Mouse (Mus musculus): ENCODE data around the gene Mmachc. TPM values are rescaled to one million over a fixed set of nuclear protein-coding genes. Genes with fewer than 3 reads are reported as not detected.

The Mmachc gene
- polyA plus RNA-seq, 1 experiment = 0.18 TPM

DNA sequence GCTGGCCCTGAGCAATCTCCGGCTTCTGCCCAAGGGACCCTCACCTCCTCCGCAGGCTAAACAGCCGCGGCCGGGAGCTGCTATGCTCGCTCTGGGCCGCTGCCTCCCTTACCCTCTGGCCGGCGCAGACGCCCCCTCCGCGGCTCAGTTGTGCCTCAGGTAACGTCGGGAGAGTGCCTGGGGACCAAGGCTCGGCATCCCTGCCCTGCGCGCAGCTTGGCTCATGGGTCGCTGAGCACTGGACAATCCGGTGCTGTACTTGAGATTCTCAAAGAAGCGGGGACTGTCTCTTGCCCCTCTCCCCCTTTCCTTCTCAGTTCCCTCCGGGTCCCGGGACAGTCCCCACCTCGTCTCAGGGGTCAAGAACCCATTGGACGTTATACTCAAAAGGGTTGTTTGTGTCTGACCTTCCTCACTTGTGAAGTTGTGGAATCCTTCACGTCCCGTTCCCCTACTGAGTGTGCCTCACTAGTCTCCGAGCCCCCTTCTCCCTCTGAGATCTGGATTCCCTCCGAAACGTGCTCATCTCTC, 13.0 kb upstream of the Mmachc start:
- H3K36me3 ChIP-seq (replicated peaks; ENCODE audit: low read length) = peaks cover under 1% of the 10 kb centered on the region
- no peak for TF ChIP-seq FLI1 (IDR thresholded peaks at IDR 0.05; ENCODE audit: low read length)
- TF ChIP-seq GATA1 (IDR thresholded peaks at IDR 0.05; ENCODE audit: borderline replicate concordance, low read length) = no peak
- H3K9me3 ChIP-seq = no peaks in the 10 kb centered on the region
- peaks cover 5% of the 10 kb centered on the region for H3K27me3 ChIP-seq (replicated peaks)
- peaks cover 21% of the 10 kb centered on the region for H3K4me1 ChIP-seq
- peak overlapping the region; percentile 94 for H3K4me3 ChIP-seq (replicated peaks)

DNA sequence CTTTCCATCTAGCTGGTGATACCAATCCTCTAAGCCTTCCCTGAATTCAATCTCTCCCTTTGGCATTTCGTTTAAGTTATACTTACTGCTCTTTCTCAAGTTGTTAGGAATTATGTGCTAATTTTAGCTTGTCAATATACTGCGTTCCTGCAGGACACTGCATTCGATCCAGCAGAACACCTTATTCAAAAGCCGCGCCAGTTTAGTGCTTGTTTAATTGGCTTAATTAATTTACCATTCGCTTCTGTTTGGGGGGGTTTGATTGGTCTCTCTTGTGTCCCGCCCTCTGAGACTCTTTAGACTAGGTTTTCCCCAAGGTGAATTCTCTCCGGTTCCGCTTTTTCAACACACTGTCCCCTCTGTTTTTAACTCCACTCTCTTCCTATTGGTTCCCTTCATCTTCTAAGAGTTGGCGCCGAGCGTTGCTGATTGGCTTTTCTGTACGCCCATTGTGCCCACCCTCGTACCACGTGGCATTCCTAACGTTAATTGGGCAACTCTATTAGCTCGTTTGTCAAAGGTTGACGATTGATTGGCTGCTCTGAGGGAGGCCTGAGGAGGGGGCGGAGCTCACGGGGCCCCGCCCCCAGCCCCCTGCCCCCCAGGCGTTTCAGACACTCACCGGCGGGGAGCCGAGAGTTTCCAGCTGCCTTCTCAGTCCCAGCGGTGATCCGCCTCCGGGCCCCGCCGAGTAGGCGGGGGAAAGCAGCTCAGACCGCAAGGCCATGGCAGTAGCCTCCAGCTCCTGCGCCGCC, 12.3 kb upstream of the Mmachc start, which contains the start of gene Tesk2:
TSS of gene Tesk2 (plus strand) at position 606 of the 755 bp plus-strand sequence.
- Histone ChIP-seq H3K4me1 (peaks cover 21% of the 10 kb centered on the region), H3K36me3 (replicated peaks; ENCODE audit: low read length) (peaks cover 5% of the 10 kb centered on the region), H3K4me3 (replicated peaks) (peak within 1 kb of the TSS; percentile 94), H3K27me3 (replicated peaks) (peaks cover 5% of the 10 kb centered on the region), H3K9me3 (no peaks in the 10 kb centered on the region)
- no peak for TF ChIP-seq GATA1 (IDR thresholded peaks at IDR 0.05; ENCODE audit: borderline replicate concordance, low read length)
- no peak for TF ChIP-seq FLI1 (IDR thresholded peaks at IDR 0.05; ENCODE audit: low read length)

DNA sequence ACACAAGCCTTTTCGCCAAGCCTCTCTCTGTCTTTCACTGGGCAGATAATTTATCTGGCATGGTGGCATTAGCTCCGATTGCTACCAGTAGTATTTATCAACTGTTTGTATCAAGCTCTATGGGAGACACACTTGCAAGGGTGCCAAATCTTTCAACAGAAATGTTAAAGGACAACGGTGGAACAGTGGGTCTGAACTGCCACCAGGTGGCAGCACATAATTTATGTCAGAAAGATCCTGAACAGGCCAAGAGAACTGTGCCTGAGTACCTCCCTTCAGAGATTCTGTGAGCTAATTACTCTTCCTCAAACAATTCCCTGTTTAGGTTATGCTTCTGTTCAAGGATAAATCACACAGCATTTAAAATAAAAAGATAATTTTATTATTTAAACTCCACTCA, 11.2 kb upstream of the Mmachc start:
- Histone ChIP-seq H3K36me3 (replicated peaks; ENCODE audit: low read length) (peaks cover 14% of the 10 kb centered on the region), H3K9me3 (no peaks in the 10 kb centered on the region), H3K4me3 (replicated peaks) (no peak overlapping the region), H3K4me1 (peaks cover 21% of the 10 kb centered on the region), H3K27me3 (replicated peaks) (peaks cover 5% of the 10 kb centered on the region)
- TF ChIP-seq GATA1 (IDR thresholded peaks at IDR 0.05; ENCODE audit: borderline replicate concordance, low read length) (no peak), FLI1 (IDR thresholded peaks at IDR 0.05; ENCODE audit: low read length) (no peak)

DNA sequence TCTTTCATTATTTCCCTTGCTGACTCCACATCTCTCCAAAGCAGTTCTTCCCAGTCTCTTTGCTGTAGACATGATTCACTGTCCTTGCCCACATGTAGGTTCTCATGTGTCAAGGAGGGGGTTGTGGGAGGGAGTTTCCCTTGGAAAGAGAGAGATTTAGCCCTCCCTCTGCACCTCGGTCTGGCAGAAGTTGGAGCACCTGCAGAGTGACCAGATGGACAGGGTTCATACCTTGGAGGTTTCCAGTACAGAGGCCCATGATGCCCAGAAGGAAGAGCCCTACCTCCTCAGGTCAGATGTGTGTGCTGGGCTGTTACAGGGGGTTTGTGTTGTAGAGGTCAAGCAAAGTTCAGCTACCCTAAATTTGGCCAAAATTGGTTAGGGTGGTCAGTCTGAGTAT, 4.3 kb upstream of the Mmachc start:
- Histone ChIP-seq H3K9me3 (no peaks in the 10 kb centered on the region), H3K36me3 (replicated peaks; ENCODE audit: low read length) (peaks cover 24% of the 10 kb centered on the region), H3K27me3 (replicated peaks) (no peaks in the 10 kb centered on the region), H3K4me3 (replicated peaks) (no peak overlapping the region), H3K4me1 (peaks cover 19% of the 10 kb centered on the region)
- TF ChIP-seq GATA1 (IDR thresholded peaks at IDR 0.05; ENCODE audit: borderline replicate concordance, low read length) (no peak), FLI1 (IDR thresholded peaks at IDR 0.05; ENCODE audit: low read length) (no peak)

DNA sequence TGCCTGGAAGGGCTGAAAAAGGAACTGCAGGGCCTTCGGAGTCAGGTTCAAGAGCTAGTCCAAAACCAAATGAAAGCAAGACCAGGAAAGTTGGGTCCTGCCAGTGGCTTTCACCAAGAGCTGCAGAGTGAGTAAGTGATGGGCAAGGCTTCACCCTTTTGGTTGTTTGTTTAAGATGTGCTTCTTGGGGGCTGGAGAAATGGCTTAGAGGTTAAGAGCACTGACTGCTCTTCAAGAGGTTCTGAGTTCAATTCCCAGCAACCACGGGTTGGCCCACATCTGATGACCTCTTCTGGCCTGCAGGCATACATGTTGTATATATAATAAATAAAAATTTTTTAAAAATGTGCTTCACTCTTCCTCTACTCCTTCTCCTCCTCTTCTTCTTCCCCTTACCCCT, 1.9 kb upstream of the Mmachc start:
- H3K9me3 ChIP-seq = no peaks in the 10 kb centered on the region
- no peaks in the 10 kb centered on the region for H3K27me3 ChIP-seq (replicated peaks)
- peaks cover 16% of the 10 kb centered on the region for H3K36me3 ChIP-seq (replicated peaks; ENCODE audit: low read length)
- H3K4me3 ChIP-seq (replicated peaks) = no peak overlapping the region
- TF ChIP-seq GATA1 (IDR thresholded peaks at IDR 0.05; ENCODE audit: borderline replicate concordance, low read length) (no peak), FLI1 (IDR thresholded peaks at IDR 0.05; ENCODE audit: low read length) (no peak)
- H3K4me1 ChIP-seq = peaks cover 32% of the 10 kb centered on the region

DNA sequence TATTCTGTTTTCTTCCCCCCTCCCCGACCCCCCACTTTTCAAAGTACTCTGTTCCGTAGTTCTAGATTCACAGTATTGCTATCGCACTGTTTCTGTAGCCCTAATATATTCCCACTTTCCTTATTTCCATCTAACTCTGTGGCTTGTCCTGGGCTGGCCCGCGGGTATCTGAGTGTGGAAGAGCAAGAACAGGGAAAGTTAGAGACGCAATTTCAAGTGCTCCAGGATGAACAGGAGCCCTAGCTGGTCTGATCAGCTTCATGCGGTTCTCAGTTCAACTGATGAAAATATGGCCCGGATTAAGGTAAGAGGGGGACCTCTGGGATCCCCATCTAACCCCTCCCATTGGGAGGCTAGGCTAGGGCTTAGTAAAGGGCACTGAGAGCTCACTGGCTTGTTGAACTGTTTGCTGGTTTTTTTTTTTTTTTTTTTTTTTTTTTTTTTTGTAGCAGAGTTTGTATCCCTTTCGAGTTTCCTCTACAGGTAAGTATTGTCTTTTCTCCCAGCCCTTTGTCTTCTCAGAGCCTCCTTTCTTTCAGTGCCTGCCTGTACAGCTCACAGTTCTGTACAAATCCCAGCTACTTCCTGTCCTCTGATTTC, 685 bp upstream of the Mmachc start:
- Histone ChIP-seq H3K9me3 (no peaks in the 10 kb centered on the region), H3K4me3 (replicated peaks) (peak overlapping the region; percentile 93), H3K4me1 (peaks cover 32% of the 10 kb centered on the region), H3K27me3 (replicated peaks) (no peaks in the 10 kb centered on the region), H3K36me3 (replicated peaks; ENCODE audit: low read length) (peaks cover 17% of the 10 kb centered on the region)
- TF ChIP-seq GATA1 (IDR thresholded peaks at IDR 0.05; ENCODE audit: borderline replicate concordance, low read length) (no peak), FLI1 (IDR thresholded peaks at IDR 0.05; ENCODE audit: low read length) (no peak)

DNA sequence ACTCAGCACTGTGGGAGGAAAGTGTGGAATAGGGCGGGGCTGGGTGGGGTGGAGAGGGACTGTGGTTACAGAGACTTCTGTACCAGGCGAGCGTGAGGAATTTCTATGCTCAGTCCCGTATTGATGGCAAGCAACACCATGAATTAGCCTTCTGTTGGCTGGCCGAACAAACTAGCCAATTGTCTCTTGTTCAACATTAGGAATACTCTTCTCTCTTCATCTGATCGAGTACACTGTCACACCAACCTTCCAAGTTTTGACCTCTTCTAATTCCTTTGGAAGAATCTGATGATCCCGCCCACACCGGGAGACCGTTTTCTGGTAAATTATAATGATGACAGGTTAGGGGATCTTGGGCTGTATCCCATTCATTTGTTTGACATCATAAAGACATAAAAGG, 540 bp downstream of the Mmachc start:
- Histone ChIP-seq H3K36me3 (replicated peaks; ENCODE audit: low read length) (peaks cover 22% of the 10 kb centered on the region), H3K4me3 (replicated peaks) (peak overlapping the region; percentile 93), H3K9me3 (no peaks in the 10 kb centered on the region), H3K27me3 (replicated peaks) (no peaks in the 10 kb centered on the region), H3K4me1 (peaks cover 32% of the 10 kb centered on the region)
- TF ChIP-seq GATA1 (IDR thresholded peaks at IDR 0.05; ENCODE audit: borderline replicate concordance, low read length) (no peak), FLI1 (IDR thresholded peaks at IDR 0.05; ENCODE audit: low read length) (no peak)

DNA sequence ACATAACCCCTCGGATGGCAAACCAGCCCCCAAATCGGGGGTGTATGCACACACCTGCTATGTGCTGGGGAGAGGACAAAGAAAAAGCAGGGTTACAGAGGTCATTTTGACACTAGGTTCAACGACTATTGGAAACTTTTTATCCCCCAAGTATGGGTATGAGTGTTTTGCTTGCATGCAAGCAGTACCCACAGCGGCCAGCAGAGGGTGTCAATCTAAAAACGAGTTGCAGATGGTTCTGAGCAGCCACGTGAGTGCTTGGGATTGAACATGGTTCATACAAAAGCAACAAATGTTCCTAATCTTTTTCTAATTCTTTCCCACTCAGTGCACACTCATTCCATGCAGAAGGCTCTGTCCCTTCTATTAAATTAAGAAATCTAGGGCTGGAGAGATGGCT, 4.4 kb downstream of the Mmachc start:
- H3K27me3 ChIP-seq (replicated peaks) = no peaks in the 10 kb centered on the region
- no peak overlapping the region for H3K4me3 ChIP-seq (replicated peaks)
- no peak for TF ChIP-seq GATA1 (IDR thresholded peaks at IDR 0.05; ENCODE audit: borderline replicate concordance, low read length)
- no peak for TF ChIP-seq FLI1 (IDR thresholded peaks at IDR 0.05; ENCODE audit: low read length)
- peaks cover 19% of the 10 kb centered on the region; the same call in 1 of the 2 replicates for H3K4me1 ChIP-seq
- H3K36me3 ChIP-seq (replicated peaks; ENCODE audit: low read length) = peaks cover 44% of the 10 kb centered on the region
- H3K9me3 ChIP-seq = no peaks in the 10 kb centered on the region

DNA sequence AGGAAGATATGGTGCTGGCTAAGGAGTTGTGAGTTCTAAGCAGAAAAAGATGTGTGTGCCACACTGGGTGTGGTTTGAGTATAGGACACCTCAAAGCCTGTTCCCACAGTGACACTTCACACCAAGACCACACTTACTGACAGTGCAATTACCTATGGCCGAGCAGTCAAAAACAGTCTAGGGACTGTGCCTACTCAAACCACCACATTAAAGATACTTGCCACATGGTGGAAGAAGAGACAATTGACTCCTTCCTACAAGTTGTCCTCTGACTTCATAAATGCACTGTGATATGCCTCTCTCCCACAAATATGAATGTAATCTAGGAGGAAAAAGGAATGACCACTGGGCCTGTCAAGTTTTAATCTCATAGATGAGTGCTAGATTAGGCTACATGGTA, 7.2 kb downstream of the Mmachc start:
- Histone ChIP-seq H3K9me3 (no peaks in the 10 kb centered on the region), H3K36me3 (replicated peaks; ENCODE audit: low read length) (peaks cover 69% of the 10 kb centered on the region), H3K4me1 (no peaks in the 10 kb centered on the region), H3K27me3 (replicated peaks) (no peaks in the 10 kb centered on the region), H3K4me3 (replicated peaks) (no peak overlapping the region)
- no peak for TF ChIP-seq GATA1 (IDR thresholded peaks at IDR 0.05; ENCODE audit: borderline replicate concordance, low read length)
- no peak for TF ChIP-seq FLI1 (IDR thresholded peaks at IDR 0.05; ENCODE audit: low read length)

All from megakaryocyte, embryonic 14.5 days (primary cell).